Mouse (Mus musculus) lung, embryonic 15.5 days (tissue): ENCODE data around the gene Ntmt1. TPM values are rescaled to one million over a fixed set of nuclear protein-coding genes. Genes with fewer than 3 reads are reported as not detected.

Experiments used
- ATAC-seq: fragments of 200-750 bp; cut with Nextera tagmentation; 2 replicates; pipeline ENCODE4 v1.8.0; 2017; ENCODE audit warnings: moderate number of reproducible peaks, borderline replicate concordance; ENCODE audit not compliant: low FRiP score, low TSS enrichment; ENCODE audit errors: extremely low read depth
- H3K27ac ChIP-seq: fragments of 300-500 bp; sonication (generic); 2 replicates; pipeline ENCODE4 v1.5.1; 2015; ENCODE audit warnings: moderate library complexity, mild to moderate bottlenecking, inconsistent platforms
- H3K27me3 ChIP-seq: fragments of 300-500 bp; sonication (generic); 2 replicates; pipeline ENCODE4 v1.6.1; 2015; ENCODE audit warnings: inconsistent platforms
- H3K36me3 ChIP-seq: fragments of 300-500 bp; sonication (generic); 2 replicates; pipeline ENCODE4 v1.6.1; 2015; ENCODE audit warnings: inconsistent platforms
- H3K4me1 ChIP-seq: fragments of 300-500 bp; sonication (generic); 2 replicates; pipeline ENCODE4 v1.6.1; 2015; ENCODE audit warnings: inconsistent platforms
- H3K4me2 ChIP-seq: fragments of 300-500 bp; sonication (generic); 2 replicates; pipeline ENCODE4 v1.6.1; 2015; ENCODE audit warnings: inconsistent platforms, mild to moderate bottlenecking, moderate library complexity
- H3K4me3 ChIP-seq: fragments of 300-500 bp; sonication (generic); 2 replicates; pipeline ENCODE4 v1.5.1; 2015; ENCODE audit warnings: mild to moderate bottlenecking, inconsistent platforms
- H3K9ac ChIP-seq: fragments of 300-500 bp; sonication (generic); 2 replicates; pipeline ENCODE4 v1.6.1; 2015; ENCODE audit warnings: inconsistent platforms
- H3K9me3 ChIP-seq: fragments of 300-500 bp; sonication (generic); 2 replicates; pipeline ENCODE4 v1.6.1; 2016; ENCODE audit warnings: inconsistent platforms
- WGBS: fragments of 180-500 bp; shearing (Covaris S2); methylation state at CpG from one replicate; pipeline ENCODE4 v1.1.7; 2015; 5-methylcytosine and 5-hydroxymethylcytosine counted together
- polyA plus RNA-seq: library from polyadenylated mRNA; unstranded; fragments of >200 nt; fragmentation: Nextera tagmentation; extraction: Ambion mirVana; gene quantifications from 2 replicates; pipeline ENCODE4 v1.2.1, GENCODE M21; 2015

The Ntmt1 gene
- polyA plus RNA-seq, 1 experiment from 2014 or later: 82.9 TPM

DNA sequence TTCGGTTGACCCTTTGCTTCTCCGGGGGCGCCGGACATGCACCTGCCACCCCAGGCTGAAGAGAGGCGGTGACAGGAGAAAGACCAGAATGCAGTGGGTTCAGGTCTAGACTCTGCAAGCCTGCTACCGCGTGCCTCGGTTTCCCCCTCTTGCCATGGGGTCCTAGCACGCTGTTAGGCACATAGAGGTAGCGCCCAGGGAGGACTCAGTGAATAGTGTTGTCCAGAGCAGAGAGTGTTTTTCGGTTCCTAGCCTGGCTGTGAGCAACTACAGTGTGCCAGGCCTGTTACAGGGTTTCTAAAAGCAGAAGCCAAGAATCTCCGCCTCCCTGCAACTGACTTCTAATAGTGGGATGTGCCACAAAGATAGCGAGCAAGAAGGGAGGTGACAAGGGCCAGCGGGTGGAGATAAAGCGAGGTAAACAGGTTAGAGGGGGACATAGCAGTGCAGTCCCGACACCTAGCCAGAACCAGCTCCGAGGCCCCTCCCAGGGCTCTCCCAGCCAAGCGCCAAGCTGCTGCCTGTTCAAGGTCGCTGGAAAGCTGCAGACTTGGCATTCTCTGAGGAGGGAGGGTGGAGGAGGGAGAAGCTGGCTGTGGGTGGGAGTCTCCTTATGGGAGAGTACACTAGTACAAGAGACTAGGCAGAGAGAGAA is 35.7 kb upstream of the Ntmt1 start:
- Histone ChIP-seq H3K4me2 (peak overlapping the region; percentile 96), H3K4me3 (peak overlapping the region; percentile 49), H3K27ac (peak overlapping the region; percentile 89), H3K9me3 (no peaks in the 10 kb centered on the region), H3K27me3 (no peaks in the 10 kb centered on the region), H3K36me3 (no peaks in the 10 kb centered on the region), H3K4me1 (peaks cover 32% of the 10 kb centered on the region), H3K9ac (peak overlapping the region; percentile 54)
- peak; percentile 83 for ATAC-seq
- 5% methylated on average over 19 of the region's 19 CpGs for WGBS

DNA sequence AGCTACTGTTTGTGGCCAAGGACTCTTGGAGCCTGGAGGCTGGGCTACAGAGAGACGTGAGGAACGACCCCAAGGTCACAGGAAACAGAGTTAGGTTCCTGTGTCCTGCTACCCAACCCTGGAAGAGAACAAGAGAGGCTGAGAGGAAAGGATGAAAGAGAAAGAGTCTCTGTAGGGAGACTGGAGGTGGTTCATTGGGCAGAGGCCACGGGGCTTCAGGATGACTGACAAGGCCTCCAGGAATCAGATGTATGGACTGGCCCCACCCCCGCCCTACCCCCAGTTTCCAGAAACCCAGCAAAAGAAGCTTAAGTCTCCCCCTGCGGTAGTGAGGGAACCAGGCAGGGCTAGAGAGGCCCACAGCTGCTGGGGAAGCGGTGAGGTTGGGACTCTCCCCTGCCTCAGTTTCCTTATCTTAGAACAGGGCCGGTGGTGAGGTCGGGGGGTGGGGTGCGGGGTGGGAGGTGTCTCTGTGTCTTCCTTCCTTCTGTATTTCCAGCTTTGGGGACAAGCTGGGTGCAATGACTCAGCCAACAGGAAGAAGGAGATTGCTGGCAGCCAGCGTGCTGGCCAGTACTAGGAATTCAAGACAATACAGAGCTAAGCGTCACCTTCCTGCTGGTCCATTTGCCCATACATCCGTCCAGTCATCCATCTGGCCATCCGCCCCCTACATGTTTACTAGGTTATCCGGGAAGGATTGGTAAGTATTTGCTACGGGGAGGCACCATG is 34.9 kb upstream of the Ntmt1 start:
- peak; percentile 53 for ATAC-seq
- no peaks in the 10 kb centered on the region for H3K36me3 ChIP-seq
- peak overlapping the region; percentile 96; the same call in 1 of the 2 replicates for H3K4me2 ChIP-seq
- no peaks in the 10 kb centered on the region for H3K27me3 ChIP-seq
- peaks cover 32% of the 10 kb centered on the region for H3K4me1 ChIP-seq
- H3K4me3 ChIP-seq: no peak overlapping the region
- H3K9me3 ChIP-seq: no peaks in the 10 kb centered on the region
- no peak overlapping the region for H3K9ac ChIP-seq
- WGBS: 39% methylated on average over 15 of the region's 15 CpGs
- H3K27ac ChIP-seq: peak overlapping the region; percentile 89

DNA sequence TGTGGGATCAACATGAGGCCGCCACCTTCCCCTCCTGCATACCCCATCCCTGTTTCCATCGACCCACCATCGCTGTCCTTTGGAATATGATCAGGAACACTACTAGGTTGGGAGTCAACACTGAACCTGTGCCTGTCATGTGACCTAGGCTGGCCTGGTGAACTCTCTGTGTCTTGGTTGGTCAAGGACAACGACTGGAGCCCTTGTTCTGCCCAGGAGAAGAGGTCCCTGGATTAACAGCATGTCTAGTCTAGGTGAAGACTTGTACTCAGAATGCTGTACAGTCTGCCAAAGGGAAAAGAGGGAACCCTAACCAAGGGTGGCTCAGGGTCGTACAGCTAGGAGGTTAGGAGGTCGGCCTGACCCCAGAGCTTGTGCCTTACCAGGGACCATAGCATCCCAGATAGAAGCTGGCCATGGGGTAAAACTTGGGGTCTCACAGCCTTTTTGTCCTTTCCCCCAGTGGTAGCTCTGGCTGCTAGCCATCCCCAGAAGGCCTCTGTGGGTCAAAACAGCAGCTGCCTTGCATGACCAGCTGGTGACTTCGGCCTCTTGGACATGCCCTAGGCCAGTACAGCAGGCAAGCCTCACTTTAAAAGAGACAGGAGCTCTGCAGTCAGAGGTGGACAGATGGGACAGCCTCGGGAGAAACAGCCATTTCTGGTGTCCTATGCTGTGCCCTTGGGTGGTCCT is 34.2 kb upstream of the Ntmt1 start:
- 71% methylated on average over 8 of the region's 8 CpGs for WGBS
- Histone ChIP-seq H3K27ac (peak overlapping the region; percentile 72), H3K4me1 (peaks cover 26% of the 10 kb centered on the region)

DNA sequence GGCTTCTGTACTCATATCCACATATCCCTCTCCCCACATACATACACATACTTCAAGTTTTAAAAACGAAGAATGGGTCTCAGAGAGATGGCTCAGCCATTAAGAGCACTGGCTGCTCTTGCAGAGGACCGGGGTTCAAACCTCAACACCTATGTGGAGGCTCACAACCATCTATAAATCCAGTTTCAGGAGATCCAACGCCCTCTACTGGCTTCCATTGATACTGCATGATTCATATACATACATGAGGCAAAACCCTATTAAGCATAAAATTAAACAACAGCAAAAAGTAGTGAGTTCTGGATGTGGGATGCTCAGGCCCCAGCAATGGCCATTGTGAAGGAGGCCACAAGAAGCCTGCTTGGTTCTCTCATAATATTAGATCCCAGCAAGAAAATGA is 31.7 kb upstream of the Ntmt1 start:
- no peak for ATAC-seq
- H3K27me3 ChIP-seq: no peaks in the 10 kb centered on the region
- peaks cover 29% of the 10 kb centered on the region for H3K4me1 ChIP-seq
- no peak overlapping the region for H3K27ac ChIP-seq
- no peak overlapping the region for H3K4me3 ChIP-seq
- no peak overlapping the region for H3K9ac ChIP-seq
- no peaks in the 10 kb centered on the region for H3K9me3 ChIP-seq
- H3K36me3 ChIP-seq: no peaks in the 10 kb centered on the region
- 50% methylated on average over 3 of the region's 3 CpGs for WGBS
- no peak overlapping the region for H3K4me2 ChIP-seq

More for the DNA sequence above, 34.2 kb upstream of the Ntmt1 start:
- Histone ChIP-seq H3K9ac (no peak overlapping the region), H3K27me3 (no peaks in the 10 kb centered on the region), H3K4me2 (no peak overlapping the region), H3K4me3 (no peak overlapping the region), H3K9me3 (no peaks in the 10 kb centered on the region), H3K36me3 (no peaks in the 10 kb centered on the region)
- ATAC-seq: no peak

DNA sequence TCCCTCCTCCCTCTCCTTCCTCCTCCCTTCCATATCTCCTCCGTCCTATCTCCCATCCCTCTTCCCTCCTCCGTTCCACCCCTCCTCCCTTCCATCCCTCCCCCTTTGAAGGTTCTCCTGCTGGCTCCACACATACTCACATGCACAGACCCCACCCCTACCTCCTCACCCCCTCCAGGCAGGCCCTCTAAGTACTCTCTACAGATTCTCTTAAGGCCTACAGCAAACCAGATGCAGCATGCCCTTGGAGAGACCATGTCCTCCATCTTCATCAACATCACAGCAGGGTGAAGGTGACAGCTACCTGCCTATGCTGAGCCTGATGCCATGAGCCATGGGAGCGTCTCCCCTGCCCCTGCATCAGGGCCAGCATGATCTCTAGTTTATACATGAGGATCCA is 30.4 kb upstream of the Ntmt1 start:
- 71% methylated on average over 3 of the region's 3 CpGs for WGBS
- no peaks in the 10 kb centered on the region for H3K9me3 ChIP-seq
- H3K36me3 ChIP-seq: no peaks in the 10 kb centered on the region
- H3K4me3 ChIP-seq: no peak overlapping the region
- H3K27me3 ChIP-seq: no peaks in the 10 kb centered on the region
- H3K4me2 ChIP-seq: no peak overlapping the region
- no peak overlapping the region for H3K9ac ChIP-seq
- H3K27ac ChIP-seq: no peak overlapping the region
- peaks cover 16% of the 10 kb centered on the region for H3K4me1 ChIP-seq
- ATAC-seq: no peak

DNA sequence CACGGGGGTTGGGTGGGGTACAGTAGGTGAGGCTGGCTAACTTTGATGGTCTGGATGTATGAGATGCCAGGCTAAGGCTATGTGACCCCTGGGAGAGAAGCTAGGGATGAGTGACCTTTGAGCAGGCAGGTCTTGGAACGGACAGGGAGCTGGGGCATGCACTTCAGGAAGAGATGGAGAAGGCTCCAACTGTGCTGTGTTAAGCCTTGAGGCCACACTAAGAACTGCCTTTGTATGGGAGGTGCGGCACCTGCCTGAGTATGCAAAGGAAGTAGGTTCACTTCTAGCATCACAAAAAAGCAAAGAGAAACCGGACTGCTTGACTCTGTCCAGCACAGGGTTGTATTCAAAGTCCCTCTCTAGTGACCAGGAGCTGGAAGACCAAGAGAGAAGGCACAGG is 29.4 kb upstream of the Ntmt1 start:
- H3K4me2 ChIP-seq: no peak overlapping the region
- ATAC-seq: no peak

DNA sequence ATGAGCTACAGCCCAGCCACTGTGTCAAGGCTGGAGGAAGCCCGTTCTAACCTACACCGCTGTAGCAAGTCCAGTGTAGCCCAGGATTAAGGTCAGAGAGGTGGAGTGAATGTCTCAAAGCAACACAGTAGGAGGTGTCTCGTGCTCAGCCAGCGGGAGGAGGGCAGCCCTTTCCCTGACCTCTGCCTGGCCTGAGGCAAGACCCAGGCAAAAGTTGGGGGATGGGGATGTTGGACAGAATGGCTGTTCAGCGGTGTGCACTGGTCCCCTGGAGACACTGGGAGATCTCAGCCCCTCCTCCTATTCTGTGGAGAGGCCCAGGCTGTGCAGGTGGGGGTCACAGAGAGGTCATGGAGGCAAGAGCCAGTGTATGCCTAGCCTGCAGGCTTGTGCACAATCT is 28.4 kb upstream of the Ntmt1 start:
- Histone ChIP-seq H3K4me3 (no peak overlapping the region), H3K27me3 (no peaks in the 10 kb centered on the region), H3K9ac (no peak overlapping the region), H3K36me3 (no peaks in the 10 kb centered on the region), H3K4me2 (no peak overlapping the region), H3K4me1 (peaks cover 16% of the 10 kb centered on the region), H3K27ac (0 out of 2 replicates have a peak overlapping the region, but pooled peaks have one; percentile 10), H3K9me3 (no peaks in the 10 kb centered on the region)
- ATAC-seq: no peak
- WGBS: 3% methylated on average over 5 of the region's 5 CpGs

More for the DNA sequence above, 29.4 kb upstream of the Ntmt1 start:
- H3K27me3 ChIP-seq: no peaks in the 10 kb centered on the region
- no peak overlapping the region for H3K4me3 ChIP-seq
- 60% methylated on average over 4 of the region's 4 CpGs for WGBS
- peaks cover 10% of the 10 kb centered on the region for H3K4me1 ChIP-seq
- H3K9me3 ChIP-seq: no peaks in the 10 kb centered on the region
- no peaks in the 10 kb centered on the region for H3K36me3 ChIP-seq
- no peak overlapping the region for H3K27ac ChIP-seq
- no peak overlapping the region for H3K9ac ChIP-seq

DNA sequence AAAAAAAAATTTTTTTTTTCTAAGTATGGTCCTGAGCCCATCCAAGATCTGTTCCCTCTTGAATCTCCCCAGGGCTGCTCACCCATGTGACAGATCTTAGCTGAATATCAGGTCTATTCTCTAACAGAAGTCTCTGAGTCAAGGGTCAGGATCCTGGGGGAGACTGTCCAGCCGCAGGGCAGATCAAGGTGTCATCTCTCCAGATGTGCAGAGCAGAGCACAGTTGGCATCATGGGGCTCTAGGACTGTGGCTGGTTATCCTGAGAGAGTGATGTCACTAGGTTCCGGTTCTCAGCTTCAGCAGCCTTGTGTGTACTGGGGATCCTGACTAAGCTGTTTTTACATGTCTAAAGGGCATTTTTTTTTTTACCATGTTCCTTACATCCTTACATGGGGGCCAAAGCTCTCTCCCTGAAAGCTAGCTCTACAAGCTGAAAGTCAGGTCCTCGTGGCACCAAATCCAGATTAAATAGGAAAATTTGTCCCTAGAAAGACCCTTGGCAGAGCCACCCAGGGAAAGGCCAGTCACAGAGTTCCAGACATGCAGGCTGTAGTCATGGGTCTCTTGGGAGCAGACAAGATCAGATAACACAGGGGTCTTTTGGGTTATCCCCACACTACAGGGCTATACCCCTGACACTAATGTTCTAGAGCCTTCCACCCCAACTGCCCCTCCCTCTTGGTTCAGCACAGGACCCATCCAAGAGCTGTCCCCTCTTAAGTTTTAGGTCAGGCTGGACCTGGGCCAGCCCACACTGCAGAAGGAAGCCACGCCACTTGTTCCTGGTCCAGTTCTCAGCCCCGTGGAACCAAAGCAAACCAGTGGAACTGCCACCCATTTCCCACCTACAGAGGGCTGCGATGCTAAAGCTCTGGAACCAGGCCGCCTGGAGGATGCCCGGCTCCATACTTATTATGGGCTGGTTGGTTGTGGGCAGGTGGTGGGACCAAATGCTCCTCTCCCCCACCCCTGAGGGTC is 25.0 kb upstream of the Ntmt1 start:
- H3K9ac ChIP-seq: no peak overlapping the region
- H3K9me3 ChIP-seq: no peaks in the 10 kb centered on the region
- H3K27ac ChIP-seq: peak overlapping the region; percentile 97
- H3K4me2 ChIP-seq: peak overlapping the region; percentile 66
- no peaks in the 10 kb centered on the region for H3K36me3 ChIP-seq
- H3K4me1 ChIP-seq: peaks cover 39% of the 10 kb centered on the region
- no peak overlapping the region for H3K4me3 ChIP-seq
- H3K27me3 ChIP-seq: no peaks in the 10 kb centered on the region
- 74% methylated on average over 8 of the region's 8 CpGs for WGBS
- ATAC-seq: no peak

DNA sequence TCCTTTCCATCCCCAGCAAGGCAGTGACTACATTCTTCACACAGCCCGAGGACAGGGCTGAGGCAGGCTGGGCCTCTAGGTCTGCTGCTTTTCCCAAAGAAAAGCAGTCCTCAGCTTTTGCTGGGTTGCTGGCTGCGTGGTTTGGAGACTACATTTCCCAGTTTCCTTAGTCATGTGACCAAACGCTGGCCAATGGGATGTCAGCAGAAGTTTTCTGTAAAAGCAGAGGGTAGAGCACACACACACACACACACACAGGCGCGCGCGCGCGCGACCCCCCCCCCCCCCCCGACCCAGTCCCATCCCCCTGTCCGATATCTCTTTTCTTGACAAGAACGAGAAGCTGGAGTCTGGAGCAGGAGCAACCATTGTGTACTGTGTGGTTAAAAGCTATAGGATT is 24.3 kb upstream of the Ntmt1 start:
- Histone ChIP-seq H3K4me2 (peak overlapping the region; percentile 66), H3K9ac (no peak overlapping the region), H3K36me3 (no peaks in the 10 kb centered on the region), H3K4me1 (peaks cover 39% of the 10 kb centered on the region), H3K9me3 (no peaks in the 10 kb centered on the region), H3K27ac (peak overlapping the region; percentile 97), H3K4me3 (no peak overlapping the region), H3K27me3 (no peaks in the 10 kb centered on the region)
- WGBS: 3% methylated on average over 12 of the region's 13 CpGs
- peak; percentile 13; the same call in 1 of the 2 replicates for ATAC-seq

DNA sequence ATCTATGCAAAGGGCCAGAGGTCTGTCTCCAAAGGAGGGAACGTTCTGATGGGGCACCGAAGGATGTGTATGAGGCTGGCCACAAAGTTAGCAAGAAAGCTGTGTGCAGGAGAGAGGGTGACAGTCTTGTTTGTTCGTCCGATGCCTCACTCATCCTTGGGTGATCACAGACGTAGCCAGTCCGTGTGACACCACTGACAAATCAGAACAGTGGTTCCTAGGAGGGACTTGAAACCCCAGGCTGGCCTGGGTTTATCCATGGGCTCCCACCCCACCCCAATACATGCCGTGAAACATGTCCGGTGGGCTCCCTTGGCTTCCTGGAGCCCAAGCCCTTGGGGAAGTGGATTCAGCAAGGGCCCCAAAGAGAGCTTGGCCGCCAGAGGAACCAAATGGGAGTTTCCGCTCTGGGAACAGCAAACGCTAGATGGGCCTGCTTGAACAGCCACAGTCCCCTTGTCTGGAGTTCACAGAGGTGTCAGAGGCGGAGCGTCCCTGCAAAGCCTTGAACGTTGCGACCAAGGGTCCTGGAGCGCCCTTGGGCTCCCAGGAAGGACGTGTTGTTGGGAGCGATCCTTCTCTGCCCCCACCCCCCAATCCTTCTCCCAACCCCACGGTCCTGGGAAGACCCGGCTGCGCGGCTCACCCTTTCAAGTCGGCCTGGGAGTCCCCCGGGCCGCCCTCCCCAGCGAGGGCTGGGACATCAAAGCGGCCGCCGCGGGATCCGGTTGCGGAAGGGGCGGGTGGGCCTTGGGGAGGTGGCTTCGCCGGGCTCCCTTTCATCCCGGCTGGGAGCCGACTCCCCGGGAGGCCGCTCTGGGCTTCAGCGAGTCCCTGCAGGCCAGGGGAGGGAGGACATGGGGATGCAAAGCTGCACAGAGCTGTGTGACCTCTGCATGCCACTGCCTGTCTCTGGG is 23.3 kb upstream of the Ntmt1 start:
- no peaks in the 10 kb centered on the region for H3K27me3 ChIP-seq
- H3K9me3 ChIP-seq: no peaks in the 10 kb centered on the region
- H3K9ac ChIP-seq: peak overlapping the region; percentile 49
- WGBS: 5% methylated on average over 37 of the region's 40 CpGs
- H3K4me3 ChIP-seq: peak overlapping the region; percentile 34
- no peaks in the 10 kb centered on the region for H3K36me3 ChIP-seq
- H3K4me2 ChIP-seq: peak overlapping the region; percentile 66
- H3K27ac ChIP-seq: peak overlapping the region; percentile 97
- peaks cover 34% of the 10 kb centered on the region for H3K4me1 ChIP-seq
- peak; percentile 73 for ATAC-seq
